Mouse (Mus musculus): Measurements from ENCODE around the gene Gnaq. TPM values are rescaled to one million over a fixed set of nuclear protein-coding genes. Genes with fewer than 3 reads are reported as not detected.

The Gnaq gene
- polyA plus RNA-seq, 1 experiment from 2014 or later: 19.6 TPM

GRCm38 (mm10) chr19:16222526-16222925 lies 89.9 kb downstream of the Gnaq start:
- Histone ChIP-seq H3K36me3 (peaks cover 45% of the 10 kb centered on the region), H3K27me3 (ENCODE audit: low read depth, poor library complexity, severe bottlenecking) (no peaks in the 10 kb centered on the region), H3K9me3 (replicated peaks) (no peaks in the 10 kb centered on the region), H3K4me3 (no peak overlapping the region), H3K4me1 (no peaks in the 10 kb centered on the region), H3K27ac (no peak overlapping the region)
- no peak for DNase-seq (ENCODE audit: low spot score)
- WGBS: 87% methylated on average over 3 of the region's 3 CpGs

- 96% methylated on average over 3 of the region's 3 CpGs for WGBS
- H3K4me3 ChIP-seq: no peak overlapping the region
- peaks cover 45% of the 10 kb centered on the region for H3K36me3 ChIP-seq
- H3K9me3 ChIP-seq (replicated peaks): no peaks in the 10 kb centered on the region
- H3K4me1 ChIP-seq: no peaks in the 10 kb centered on the region
- no peak overlapping the region for H3K27ac ChIP-seq
- no peak for DNase-seq (ENCODE audit: low spot score)
- no peaks in the 10 kb centered on the region for H3K27me3 ChIP-seq (ENCODE audit: low read depth, poor library complexity, severe bottlenecking)
These were observed 90.5 kb downstream of the Gnaq start for GRCm38 (mm10) chr19:16223126-16223525.

GRCm38 (mm10) chr19:16224831-16225230 lies 92.2 kb downstream of the Gnaq start:
- WGBS: 70% methylated on average over 2 of the region's 2 CpGs
- Histone ChIP-seq H3K27me3 (ENCODE audit: low read depth, poor library complexity, severe bottlenecking) (no peaks in the 10 kb centered on the region), H3K9me3 (replicated peaks) (no peaks in the 10 kb centered on the region), H3K4me3 (no peak overlapping the region), H3K4me1 (no peaks in the 10 kb centered on the region), H3K36me3 (peaks cover 40% of the 10 kb centered on the region), H3K27ac (no peak overlapping the region)
- DNase-seq (ENCODE audit: low spot score): no peak

GRCm38 (mm10) chr19:16231584-16231983 lies 99.0 kb downstream of the Gnaq start:
- H3K9me3 ChIP-seq (replicated peaks): no peaks in the 10 kb centered on the region
- H3K27ac ChIP-seq: no peak overlapping the region
- H3K4me3 ChIP-seq: no peak overlapping the region
- H3K36me3 ChIP-seq: 0 out of 2 replicates have a peak, but pooled peaks cover 2% of the 10 kb centered on the region
- no peak for DNase-seq (ENCODE audit: low spot score)
- H3K27me3 ChIP-seq (ENCODE audit: low read depth, poor library complexity, severe bottlenecking): no peaks in the 10 kb centered on the region
- no peaks in the 10 kb centered on the region for H3K4me1 ChIP-seq
- 71% methylated on average over 1 of the region's 1 CpGs for WGBS

GRCm38 (mm10) chr19:16235594-16235993 lies 103.0 kb downstream of the Gnaq start:
- Histone ChIP-seq H3K36me3 (no peaks in the 10 kb centered on the region), H3K27ac (no peak overlapping the region), H3K4me1 (peaks cover 30% of the 10 kb centered on the region), H3K9me3 (replicated peaks) (no peaks in the 10 kb centered on the region), H3K27me3 (ENCODE audit: low read depth, poor library complexity, severe bottlenecking) (no peaks in the 10 kb centered on the region), H3K4me3 (no peak overlapping the region)
- no peak for DNase-seq (ENCODE audit: low spot score)
- WGBS: 92% methylated on average over 8 of the region's 8 CpGs

GRCm38 (mm10) chr19:16237034-16237433 lies 104.4 kb downstream of the Gnaq start:
- DNase-seq (ENCODE audit: low spot score): no peak
- H3K36me3 ChIP-seq: no peaks in the 10 kb centered on the region
- whole genome bisulfite sequencing: 91% methylated on average over 1 of the region's 1 CpGs
- H3K27ac ChIP-seq: no peak overlapping the region
- H3K27me3 ChIP-seq (ENCODE audit: low read depth, poor library complexity, severe bottlenecking): no peaks in the 10 kb centered on the region
- no peaks in the 10 kb centered on the region for H3K9me3 ChIP-seq (replicated peaks)
- peaks cover 34% of the 10 kb centered on the region for H3K4me1 ChIP-seq
- no peak overlapping the region for H3K4me3 ChIP-seq

GRCm38 (mm10) chr19:16238072-16238471 lies 105.4 kb downstream of the Gnaq start:
- Histone ChIP-seq H3K36me3 (no peaks in the 10 kb centered on the region), H3K27me3 (ENCODE audit: low read depth, poor library complexity, severe bottlenecking) (no peaks in the 10 kb centered on the region), H3K27ac (no peak overlapping the region), H3K9me3 (replicated peaks) (no peaks in the 10 kb centered on the region), H3K4me3 (no peak overlapping the region), H3K4me1 (peaks cover 36% of the 10 kb centered on the region)
- no peak for DNase-seq (ENCODE audit: low spot score)
- 79% methylated on average over 4 of the region's 4 CpGs for WGBS

- whole genome bisulfite sequencing: 32% methylated on average over 2 of the region's 2 CpGs
- Histone ChIP-seq H3K4me3 (no peak overlapping the region), H3K9me3 (replicated peaks) (no peaks in the 10 kb centered on the region), H3K27me3 (ENCODE audit: low read depth, poor library complexity, severe bottlenecking) (no peaks in the 10 kb centered on the region), H3K36me3 (no peaks in the 10 kb centered on the region), H3K27ac (no peak overlapping the region), H3K4me1 (peaks cover 36% of the 10 kb centered on the region)
- DNase-seq (ENCODE audit: low spot score): no peak
These were observed 105.9 kb downstream of the Gnaq start for GRCm38 (mm10) chr19:16238512-16238911.

GRCm38 (mm10) chr19:16242708-16243107 lies 110.1 kb downstream of the Gnaq start:
- no peaks in the 10 kb centered on the region for H3K27me3 ChIP-seq (ENCODE audit: low read depth, poor library complexity, severe bottlenecking)
- peaks cover 28% of the 10 kb centered on the region for H3K4me1 ChIP-seq
- no peak overlapping the region for H3K4me3 ChIP-seq
- no peaks in the 10 kb centered on the region for H3K9me3 ChIP-seq (replicated peaks)
- no peak for DNase-seq (ENCODE audit: low spot score)
- H3K36me3 ChIP-seq: no peaks in the 10 kb centered on the region
- H3K27ac ChIP-seq: no peak overlapping the region
- 77% methylated on average over 3 of the region's 3 CpGs for WGBS

GRCm38 (mm10) chr19:16249025-16249424 lies 116.4 kb downstream of the Gnaq start:
- H3K4me3 ChIP-seq: no peak overlapping the region
- 98% methylated on average over 2 of the region's 2 CpGs for WGBS
- no peak overlapping the region for H3K27ac ChIP-seq
- no peaks in the 10 kb centered on the region for H3K27me3 ChIP-seq (ENCODE audit: low read depth, poor library complexity, severe bottlenecking)
- no peak for DNase-seq (ENCODE audit: low spot score)
- H3K4me1 ChIP-seq: peaks cover 9% of the 10 kb centered on the region
- H3K9me3 ChIP-seq (replicated peaks): no peaks in the 10 kb centered on the region
- no peaks in the 10 kb centered on the region for H3K36me3 ChIP-seq

- Histone ChIP-seq H3K4me1 (peaks cover 9% of the 10 kb centered on the region), H3K4me3 (no peak overlapping the region), H3K36me3 (no peaks in the 10 kb centered on the region), H3K27ac (no peak overlapping the region), H3K9me3 (replicated peaks) (no peaks in the 10 kb centered on the region), H3K27me3 (ENCODE audit: low read depth, poor library complexity, severe bottlenecking) (no peaks in the 10 kb centered on the region)
- DNase-seq (ENCODE audit: low spot score): no peak
- WGBS: 86% methylated on average over 3 of the region's 3 CpGs
These were observed 118.3 kb downstream of the Gnaq start for GRCm38 (mm10) chr19:16250921-16251320.

GRCm38 (mm10) chr19:16251819-16252218 lies 119.2 kb downstream of the Gnaq start:
- H3K4me3 ChIP-seq: no peak overlapping the region
- no peaks in the 10 kb centered on the region for H3K9me3 ChIP-seq (replicated peaks)
- no peak overlapping the region for H3K27ac ChIP-seq
- H3K27me3 ChIP-seq (ENCODE audit: low read depth, poor library complexity, severe bottlenecking): no peaks in the 10 kb centered on the region
- 81% methylated on average over 5 of the region's 5 CpGs for WGBS
- H3K4me1 ChIP-seq: peaks cover 9% of the 10 kb centered on the region
- no peaks in the 10 kb centered on the region for H3K36me3 ChIP-seq
- DNase-seq (ENCODE audit: low spot score): no peak

- H3K4me1 ChIP-seq: peaks cover 9% of the 10 kb centered on the region
- no peak overlapping the region for H3K4me3 ChIP-seq
- no peaks in the 10 kb centered on the region for H3K9me3 ChIP-seq (replicated peaks)
- no peaks in the 10 kb centered on the region for H3K36me3 ChIP-seq
- 79% methylated on average over 4 of the region's 4 CpGs for WGBS
- H3K27ac ChIP-seq: no peak overlapping the region
- H3K27me3 ChIP-seq (ENCODE audit: low read depth, poor library complexity, severe bottlenecking): no peaks in the 10 kb centered on the region
- DNase-seq (ENCODE audit: low spot score): no peak
These were observed 120.1 kb downstream of the Gnaq start for GRCm38 (mm10) chr19:16252696-16253095.

- H3K4me3 ChIP-seq: no peak overlapping the region
- no peaks in the 10 kb centered on the region for H3K9me3 ChIP-seq (replicated peaks)
- WGBS: 68% methylated on average over 1 of the region's 1 CpGs
- no peaks in the 10 kb centered on the region for H3K36me3 ChIP-seq
- no peaks in the 10 kb centered on the region for H3K27me3 ChIP-seq (ENCODE audit: low read depth, poor library complexity, severe bottlenecking)
- peaks cover 20% of the 10 kb centered on the region for H3K4me1 ChIP-seq
- no peak for DNase-seq (ENCODE audit: low spot score)
- H3K27ac ChIP-seq: no peak overlapping the region
These were observed 122.2 kb downstream of the Gnaq start for GRCm38 (mm10) chr19:16254881-16255280.

Measured in limb, embryonic 10.5 days (tissue).